Mouse (Mus musculus): Measurements from ENCODE around the gene Sf3b5.

GRCm38 (mm10) chr10:13016573-13016972, 11.4 kb downstream of the Sf3b5 start:
- TF ChIP-seq CTCF (IDR thresholded peaks at IDR 0.05; ENCODE audit: control insufficient read depth, insufficient read depth, insufficient read length) (peak; percentile 14), MAX (IDR thresholded peaks at IDR 0.05) (no peak)
